Mouse (Mus musculus): ENCODE data around the gene Tymp.

Tymp gene

GRCm38 (mm10) chr15:89323656-89324055 lies 53.2 kb downstream of the Tymp start:
- DNase-seq, result no peak

GRCm38 (mm10) chr15:89322670-89323522 lies 53.9 kb downstream of the Tymp start, which contains the start of gene Adm2:
TSS of gene Adm2 (plus strand) at chr15:89322720.
- no peak for DNase-seq

Measured in lung, postnatal 10 days (tissue).